Mouse (Mus musculus): ENCODE measurements around the gene Arntl2. TPM values are rescaled to one million over a fixed set of nuclear protein-coding genes. Genes with fewer than 3 reads are reported as not detected.

The Arntl2 gene
- polyA plus RNA-seq (2014; fragmentation: Illumina TruSeq; extraction: RNeasy Lipid Tissue Mini Kit (QIAGEN cat#74804); ENCODE audit: low read depth, low replicate concordance) = 1.1 TPM

DNA sequence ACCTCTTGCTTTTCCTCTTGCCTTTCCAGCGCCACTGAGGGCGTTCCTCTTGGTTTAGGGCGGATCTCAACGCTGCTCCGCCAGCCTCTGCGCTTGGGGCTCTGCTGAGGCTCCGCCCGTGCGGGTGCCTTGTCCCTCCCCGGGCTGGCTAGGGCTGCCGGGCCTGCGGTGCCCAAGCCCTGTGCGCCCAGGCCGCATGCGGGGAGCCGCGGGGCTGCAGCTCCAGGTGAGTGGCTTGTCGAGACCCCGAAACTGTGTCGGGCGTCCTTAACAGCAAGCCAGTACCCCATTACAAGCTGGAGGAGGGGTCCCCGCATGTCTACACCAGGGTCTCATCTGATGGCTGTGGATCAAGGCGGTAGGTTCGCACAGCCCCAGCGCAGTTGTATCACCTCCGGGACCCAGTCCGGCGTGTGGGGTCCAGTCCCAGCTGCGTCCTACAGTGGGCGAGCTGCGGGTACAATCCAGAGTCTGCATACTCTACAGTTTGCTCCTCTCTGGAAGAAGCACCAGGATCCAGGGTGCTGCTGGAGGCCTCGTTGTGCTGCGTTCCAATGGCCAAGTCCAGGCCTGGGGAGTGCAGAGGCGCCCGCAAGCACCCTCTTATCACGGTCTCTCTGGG is at the start of gene Arntl2:
Gene Arntl2, plus strand, starts transcription at position 132 of the 622 bp plus-strand sequence.

DNA sequence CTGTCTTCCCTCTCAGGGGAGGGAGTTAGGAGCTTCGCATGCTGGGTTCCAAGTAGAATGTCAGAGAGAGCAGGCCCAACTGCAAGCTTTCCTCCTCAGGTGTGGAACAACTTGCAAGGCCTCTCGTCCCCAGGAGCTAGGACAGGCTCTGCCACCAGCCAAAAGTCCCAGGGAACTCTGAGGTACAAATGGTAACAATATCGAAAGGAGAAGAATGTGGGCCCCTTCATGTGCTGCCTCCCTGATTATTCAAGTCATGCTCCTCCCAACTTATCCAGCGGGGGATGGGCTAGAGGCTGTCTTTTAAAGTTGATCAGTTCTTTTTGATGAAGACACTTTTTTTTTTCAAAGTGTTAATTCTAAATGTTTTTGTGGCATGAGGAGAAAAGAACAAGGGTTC is 54.2 kb downstream of the Arntl2 start, which contains the start of gene Smco2:
Gene Smco2, plus strand, starts transcription at position 55 of the 400 bp plus-strand sequence.

Other genes starting within 250 kb of the Arntl2 start
- gene Fgfr1op2, start 218.9 kb upstream of the Arntl2 start, polyA plus RNA-seq (2014; fragmentation: Illumina TruSeq; extraction: RNeasy Lipid Tissue Mini Kit (QIAGEN cat#74804); ENCODE audit: low read depth, low replicate concordance) = 148 TPM
- 86.7 TPM for gene Ints13, start 218.2 kb upstream of the Arntl2 start, polyA plus RNA-seq (2014; fragmentation: Illumina TruSeq; extraction: RNeasy Lipid Tissue Mini Kit (QIAGEN cat#74804); ENCODE audit: low read depth, low replicate concordance)
- gene Med21, start 153.5 kb upstream of the Arntl2 start, polyA plus RNA-seq (2014; fragmentation: Illumina TruSeq; extraction: RNeasy Lipid Tissue Mini Kit (QIAGEN cat#74804); ENCODE audit: low read depth, low replicate concordance) = 262 TPM
- 56.0 TPM for gene Tm7sf3, start 153.2 kb upstream of the Arntl2 start, polyA plus RNA-seq (2014; fragmentation: Illumina TruSeq; extraction: RNeasy Lipid Tissue Mini Kit (QIAGEN cat#74804); ENCODE audit: low read depth, low replicate concordance)
- gene Stk38l, start 71.1 kb upstream of the Arntl2 start, polyA plus RNA-seq (2014; fragmentation: Illumina TruSeq; extraction: RNeasy Lipid Tissue Mini Kit (QIAGEN cat#74804); ENCODE audit: low read depth, low replicate concordance) = 22.9 TPM
- not detected for gene Smco2, start 54.0 kb downstream of the Arntl2 start, polyA plus RNA-seq (2014; fragmentation: Illumina TruSeq; extraction: RNeasy Lipid Tissue Mini Kit (QIAGEN cat#74804); ENCODE audit: low read depth, low replicate concordance)
- gene Ppfibp1, start 92.4 kb downstream of the Arntl2 start, polyA plus RNA-seq (2014; fragmentation: Illumina TruSeq; extraction: RNeasy Lipid Tissue Mini Kit (QIAGEN cat#74804); ENCODE audit: low read depth, low replicate concordance) = 78.0 TPM
- gene 1700034J05Rik, start 158.4 kb downstream of the Arntl2 start, polyA plus RNA-seq (2014; fragmentation: Illumina TruSeq; extraction: RNeasy Lipid Tissue Mini Kit (QIAGEN cat#74804); ENCODE audit: low read depth, low replicate concordance) = not detected
- gene Rep15, start 236.5 kb downstream of the Arntl2 start, polyA plus RNA-seq (2014; fragmentation: Illumina TruSeq; extraction: RNeasy Lipid Tissue Mini Kit (QIAGEN cat#74804); ENCODE audit: low read depth, low replicate concordance) = 1.5 TPM
- gene Mrps35, start 246.7 kb downstream of the Arntl2 start, polyA plus RNA-seq (2014; fragmentation: Illumina TruSeq; extraction: RNeasy Lipid Tissue Mini Kit (QIAGEN cat#74804); ENCODE audit: low read depth, low replicate concordance) = 38.2 TPM